Mouse (Mus musculus): ENCODE data around the gene Caskin2. TPM values are rescaled to one million over a fixed set of nuclear protein-coding genes. Genes with fewer than 3 reads are reported as not detected.

Gene Caskin2
- total and polyA plus RNA-seq, 3 experiments: 6.5 to 10.9 TPM; not detected in 1

- Histone ChIP-seq H3K9me3 (replicated peaks; ENCODE audit: insufficient read depth, low read length) (no peaks in the 10 kb centered on the region), H3K36me3 (ENCODE audit: control insufficient read depth in 1 of 2, insufficient read depth in 2 of 2, low read length in 2 of 2) (peaks cover 0 to 13% of the 10 kb centered on the region in 2 experiments; a peak in 2 of 4 replicates), H3K4me3 (ENCODE audit: control insufficient read depth in 1 of 2, insufficient read depth in 1 of 2, low read depth in 2 of 2, low read length in 2 of 2) (no peak overlapping the region), H3K9ac (ENCODE audit: control insufficient read depth, low read depth, low read length, poor library complexity, severe bottlenecking) (no peak overlapping the region), H3K4me1 (ENCODE audit: control insufficient read depth in 1 of 2, insufficient read depth in 2 of 2, low read length in 2 of 2) (peaks cover 2 to 20% of the 10 kb centered on the region in 2 experiments; a peak in 3 of 4 replicates), H3K27me3 (ENCODE audit: control insufficient read depth in 1 of 2, insufficient read depth in 2 of 2, low read length in 2 of 2) (no peaks in the 10 kb centered on the region), H3K27ac (ENCODE audit: control insufficient read depth, low read depth, low read length) (no peak overlapping the region), H3K79me2 (ENCODE audit: control insufficient read depth, insufficient read depth, low read length, poor library complexity) (peaks cover 19% of the 10 kb centered on the region)
- TF ChIP-seq TCF12 (IDR thresholded peaks at IDR 0.05; ENCODE audit: low read depth, low read length): no peak
- TF ChIP-seq MEF2A (IDR thresholded peaks at IDR 0.05; ENCODE audit: extremely low read depth, insufficient replicate concordance, low read depth, low read length, poor library complexity, severe bottlenecking): no peak
- TF ChIP-seq BHLHE40 (IDR thresholded peaks at IDR 0.05; ENCODE audit: borderline replicate concordance, low read depth, low read length): no peak
- DNase-seq (ENCODE audit: low read depth, low spot score): no peak
Measured at GRCm38 (mm10) chr11:115819915-115820623, 6.6 kb upstream of the Caskin2 start.

DNA sequence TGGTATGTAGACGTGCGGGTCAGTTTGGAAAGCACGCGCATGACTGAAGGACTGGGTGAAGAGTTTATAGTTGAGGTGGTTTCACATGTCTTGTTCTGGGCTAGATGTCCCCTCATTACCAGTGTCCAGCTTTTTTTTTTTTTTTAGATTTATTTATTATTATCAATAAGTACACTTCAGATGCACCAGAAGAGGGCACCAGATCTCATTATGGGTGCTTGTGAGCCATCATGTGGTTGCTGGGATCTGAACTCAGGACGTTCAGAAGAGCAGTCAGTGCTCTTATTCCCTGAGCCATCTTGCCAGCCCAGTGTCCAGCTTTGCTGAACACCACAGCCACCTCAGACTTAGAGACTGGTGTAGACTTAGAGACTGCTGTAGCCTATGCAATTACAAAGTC is 3.9 kb upstream of the Caskin2 start:
- no peak overlapping the region for H3K9ac ChIP-seq (ENCODE audit: control insufficient read depth, low read depth, low read length, poor library complexity, severe bottlenecking)
- peak; percentile 39 for DNase-seq (ENCODE audit: low read depth, low spot score)
- H3K27ac ChIP-seq (ENCODE audit: control insufficient read depth, low read depth, low read length): no peak overlapping the region
- no peaks in the 10 kb centered on the region for H3K27me3 ChIP-seq (ENCODE audit: control insufficient read depth in 1 of 2, insufficient read depth in 2 of 2, low read length in 2 of 2)
- H3K79me2 ChIP-seq (ENCODE audit: control insufficient read depth, insufficient read depth, low read length, poor library complexity): peaks cover 22% of the 10 kb centered on the region
- peaks cover 2 to 17% of the 10 kb centered on the region in 2 experiments; a peak in 3 of 4 replicates for H3K4me1 ChIP-seq (ENCODE audit: control insufficient read depth in 1 of 2, insufficient read depth in 2 of 2, low read length in 2 of 2)
- H3K9me3 ChIP-seq (replicated peaks; ENCODE audit: insufficient read depth, low read length): no peaks in the 10 kb centered on the region
- no peak overlapping the region for H3K4me3 ChIP-seq (ENCODE audit: control insufficient read depth in 1 of 2, insufficient read depth in 1 of 2, low read depth in 2 of 2, low read length in 2 of 2)
- H3K36me3 ChIP-seq (ENCODE audit: control insufficient read depth in 1 of 2, insufficient read depth in 2 of 2, low read length in 2 of 2): peaks cover 0 to 13% of the 10 kb centered on the region in 2 experiments; a peak in 2 of 4 replicates
- TF ChIP-seq RCOR1 (IDR thresholded peaks at IDR 0.05; ENCODE audit: low read depth, low read length): no peak
- TF ChIP-seq USF1 (IDR thresholded peaks at IDR 0.05; ENCODE audit: low read depth, low read length): no peak; the same call in 1 of the 2 replicates
- TF ChIP-seq CHD2 (IDR thresholded peaks at IDR 0.05; ENCODE audit: low read length): no peak
- peak; percentile 62 for TF ChIP-seq ZC3H11A (IDR thresholded peaks at IDR 0.05; ENCODE audit: low read depth, low read length)
- TF ChIP-seq MAFK (IDR thresholded peaks at IDR 0.05; ENCODE audit: borderline replicate concordance, low read depth, low read length): no peak
- TF ChIP-seq EP300 (IDR thresholded peaks at IDR 0.05; ENCODE audit: low read depth in 1 of 2, low read length in 2 of 2): no peak
- no peak for TF ChIP-seq GABPA (IDR thresholded peaks at IDR 0.05; ENCODE audit: low read depth, low read length)
- no peak for TF ChIP-seq POLR2AphosphoS2 (IDR thresholded peaks at IDR 0.05; ENCODE audit: low read length)
- TF ChIP-seq ZKSCAN1 (IDR thresholded peaks at IDR 0.05; ENCODE audit: low read depth, low read length): no peak
- TF ChIP-seq TBP (IDR thresholded peaks at IDR 0.05; ENCODE audit: low read depth, low read length): no peak
- no peak for TF ChIP-seq POLR2A (IDR thresholded peaks at IDR 0.05; ENCODE audit: control insufficient read depth in 1 of 2, insufficient read depth in 1 of 2, low read depth in 1 of 2, low read length in 2 of 2, poor library complexity in 1 of 2)
- TF ChIP-seq MAZ (IDR thresholded peaks at IDR 0.05; ENCODE audit: low read depth, low read length): no peak
- no peak for TF ChIP-seq MEF2A (IDR thresholded peaks at IDR 0.05; ENCODE audit: extremely low read depth, insufficient replicate concordance, low read depth, low read length, poor library complexity, severe bottlenecking)
- no peak for TF ChIP-seq ETS1 (IDR thresholded peaks at IDR 0.05; ENCODE audit: low read depth, low read length)
- TF ChIP-seq POLR2AphosphoS5 (IDR thresholded peaks at IDR 0.05; ENCODE audit: borderline replicate concordance, low read depth, low read length): no peak
- no peak for TF ChIP-seq JUND (IDR thresholded peaks at IDR 0.05; ENCODE audit: low read depth, low read length)
- TF ChIP-seq ZNF384 (IDR thresholded peaks at IDR 0.05; ENCODE audit: low read depth, low read length): peak; percentile 85
- no peak for TF ChIP-seq MYC (IDR thresholded peaks at IDR 0.05; ENCODE audit: low read depth, low read length)
- TF ChIP-seq HCFC1 (IDR thresholded peaks at IDR 0.05; ENCODE audit: low read depth, low read length): no peak
- no peak for TF ChIP-seq GATA1 (IDR thresholded peaks at IDR 0.05; ENCODE audit: low read depth, low read length)
- no peak for TF ChIP-seq NRF1 (IDR thresholded peaks at IDR 0.05; ENCODE audit: insufficient read depth, low read depth, low read length, poor library complexity, severe bottlenecking)
- no peak for TF ChIP-seq BHLHE40 (IDR thresholded peaks at IDR 0.05; ENCODE audit: borderline replicate concordance, low read depth, low read length)
- no peak for TF ChIP-seq SIN3A (IDR thresholded peaks at IDR 0.05; ENCODE audit: low read length)
- TF ChIP-seq SMC3 (IDR thresholded peaks at IDR 0.05; ENCODE audit: low read depth, low read length): peak; percentile 66
- no peak for TF ChIP-seq KAT2A (conservative IDR thresholded peaks at IDR 0.05; ENCODE audit: low read depth, low read length)
- no peak for TF ChIP-seq UBTF (IDR thresholded peaks at IDR 0.05; ENCODE audit: borderline replicate concordance, insufficient read depth, low read depth, low read length)
- no peak for TF ChIP-seq MXI1 (IDR thresholded peaks at IDR 0.05; ENCODE audit: low read depth, low read length)
- TF ChIP-seq RAD21 (IDR thresholded peaks at IDR 0.05; ENCODE audit: low read depth, low read length): peak; percentile 51
- TF ChIP-seq ZMIZ1 (IDR thresholded peaks at IDR 0.05; ENCODE audit: low read depth, low read length): no peak

All from MEL (cell line).